Mouse (Mus musculus): ENCODE data around the gene Napsa.

Napsa gene

DNA sequence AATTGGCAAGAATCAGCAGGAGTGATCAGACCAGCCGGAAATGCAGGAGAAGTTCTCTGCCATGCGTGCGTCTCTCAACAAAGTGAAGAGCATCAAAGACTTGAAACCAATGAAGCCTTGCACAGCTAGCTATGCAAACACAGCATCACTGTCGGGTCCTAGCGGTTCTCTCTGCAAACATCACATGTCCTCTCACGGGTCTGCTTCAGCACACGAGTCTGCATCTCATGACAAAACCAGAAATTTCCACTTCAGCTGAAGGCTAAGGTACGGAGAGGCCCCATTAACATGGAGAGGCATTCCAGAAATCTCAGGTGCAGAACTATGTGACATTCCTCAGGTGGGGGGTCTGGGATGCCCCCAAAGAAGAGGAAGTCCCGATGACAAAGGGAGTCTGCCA lies 3.4 kb upstream of the Napsa start:
- no peak for DNase-seq (ENCODE audit: inconsistent age in 2 of 2, low spot score in 1 of 2)

GRCm38 (mm10) chr7:44570989-44571388 lies 1.2 kb upstream of the Napsa start:
- no peak for DNase-seq (ENCODE audit: inconsistent age in 2 of 2, low spot score in 1 of 2)

DNA sequence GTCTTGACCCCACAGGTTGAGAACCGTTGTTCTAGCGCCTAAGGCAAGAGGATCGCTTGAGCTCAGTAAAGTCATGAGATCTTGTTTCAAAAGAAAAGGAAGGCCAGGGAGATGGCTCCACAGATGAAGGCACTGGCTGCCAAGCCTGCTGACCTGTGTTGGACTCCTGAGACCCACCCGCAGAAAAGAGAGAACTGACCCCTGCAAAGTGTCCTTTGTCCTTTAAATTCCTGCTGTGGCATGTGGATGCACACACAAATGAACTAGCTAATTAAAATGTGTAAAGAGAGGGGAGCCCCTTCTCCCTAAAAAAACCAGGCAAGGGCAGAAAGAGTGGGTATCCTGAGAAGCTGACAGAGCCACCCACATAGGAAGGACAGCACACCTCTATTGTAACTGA lies 369 bp upstream of the Napsa start:
- no peak for DNase-seq (ENCODE audit: inconsistent age in 2 of 2, low spot score in 1 of 2)

GRCm38 (mm10) chr7:44572956-44573484 lies 840 bp downstream of the Napsa start:
- no peak for DNase-seq (ENCODE audit: inconsistent age in 2 of 2, low spot score in 1 of 2)

- no peak for DNase-seq (ENCODE audit: inconsistent age in 2 of 2, low spot score in 1 of 2)
Measured at GRCm38 (mm10) chr7:44576333-44576844, 4.2 kb downstream of the Napsa start.

- no peak for DNase-seq (ENCODE audit: inconsistent age in 2 of 2, low spot score in 1 of 2)
Measured at GRCm38 (mm10) chr7:44581637-44582036, 9.5 kb downstream of the Napsa start.

DNA sequence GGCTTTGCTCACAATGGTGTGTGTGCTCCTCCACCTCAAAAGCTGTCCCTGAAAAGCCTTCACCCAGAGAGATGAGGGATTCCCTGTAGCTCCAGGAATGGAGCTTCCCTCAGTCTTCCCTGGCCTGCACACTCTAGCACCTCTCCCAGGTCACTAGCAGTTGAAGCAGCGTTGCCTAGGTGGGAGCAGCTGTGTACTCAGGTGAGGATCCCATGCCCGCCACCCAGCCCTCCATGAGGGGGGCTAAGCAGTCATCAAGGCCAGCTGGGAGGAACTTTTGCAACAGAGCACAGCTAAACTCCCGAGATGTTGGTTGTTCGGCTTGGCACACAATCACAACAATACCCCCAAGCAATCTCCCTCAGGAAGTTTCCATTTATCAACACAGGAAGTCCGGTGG lies 10.5 kb downstream of the Napsa start:
- no peak for DNase-seq (ENCODE audit: inconsistent age in 2 of 2, low spot score in 1 of 2)

DNA sequence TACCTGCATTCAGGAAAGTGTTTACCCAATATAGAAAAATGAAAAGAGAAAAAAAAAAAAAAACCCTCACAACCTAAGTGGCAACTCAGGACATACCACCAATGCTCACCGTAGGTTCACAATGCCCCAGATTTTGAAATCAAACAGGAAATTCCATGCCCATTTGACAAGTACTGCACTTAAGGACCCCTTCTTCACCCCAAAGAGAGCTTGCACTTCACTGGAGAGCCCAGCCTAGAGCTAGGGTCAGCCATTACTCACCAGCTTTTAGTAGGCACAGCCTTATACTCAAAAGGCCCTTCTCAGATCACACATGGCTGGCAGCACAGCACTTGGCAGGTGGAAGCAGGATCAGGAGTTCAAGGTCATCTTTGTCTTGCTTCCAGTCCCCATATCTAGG lies 11.0 kb downstream of the Napsa start:
- DNase-seq (ENCODE audit: inconsistent age in 2 of 2, low spot score in 1 of 2) = no peak

GRCm38 (mm10) chr7:44584265-44584804 lies 12.2 kb downstream of the Napsa start:
- no peak for DNase-seq (ENCODE audit: inconsistent age in 2 of 2, low spot score in 1 of 2)

GRCm38 (mm10) chr7:44584921-44585320 lies 12.7 kb downstream of the Napsa start:
- DNase-seq (ENCODE audit: inconsistent age in 2 of 2, low spot score in 1 of 2) = no peak

GRCm38 (mm10) chr7:44585606-44586005 lies 13.4 kb downstream of the Napsa start:
- no peak for DNase-seq (ENCODE audit: inconsistent age in 2 of 2, low spot score in 1 of 2)

DNA sequence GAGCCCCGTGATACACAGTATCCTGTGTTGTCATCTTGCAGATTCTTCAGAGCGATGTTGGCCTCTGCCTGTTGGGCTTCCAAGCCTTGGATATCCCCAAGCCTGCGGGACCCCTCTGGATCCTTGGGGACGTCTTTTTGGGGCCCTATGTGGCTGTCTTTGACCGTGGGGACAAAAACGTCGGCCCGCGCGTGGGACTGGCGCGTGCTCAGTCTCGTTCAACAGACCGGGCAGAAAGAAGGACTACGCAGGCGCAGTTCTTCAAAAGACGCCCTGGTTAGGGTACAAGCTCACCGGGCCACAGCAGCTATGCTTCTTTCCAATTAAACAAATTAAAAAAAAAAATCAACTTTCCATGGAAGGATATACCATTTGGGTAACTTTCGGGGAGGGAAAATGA lies 14.3 kb downstream of the Napsa start:
- DNase-seq (ENCODE audit: inconsistent age in 2 of 2, low spot score in 1 of 2) = no peak

- DNase-seq (ENCODE audit: inconsistent age in 2 of 2, low spot score in 1 of 2) = peak; percentile 57 to 78
Measured at GRCm38 (mm10) chr7:44586930-44587329, 14.8 kb downstream of the Napsa start.

DNA sequence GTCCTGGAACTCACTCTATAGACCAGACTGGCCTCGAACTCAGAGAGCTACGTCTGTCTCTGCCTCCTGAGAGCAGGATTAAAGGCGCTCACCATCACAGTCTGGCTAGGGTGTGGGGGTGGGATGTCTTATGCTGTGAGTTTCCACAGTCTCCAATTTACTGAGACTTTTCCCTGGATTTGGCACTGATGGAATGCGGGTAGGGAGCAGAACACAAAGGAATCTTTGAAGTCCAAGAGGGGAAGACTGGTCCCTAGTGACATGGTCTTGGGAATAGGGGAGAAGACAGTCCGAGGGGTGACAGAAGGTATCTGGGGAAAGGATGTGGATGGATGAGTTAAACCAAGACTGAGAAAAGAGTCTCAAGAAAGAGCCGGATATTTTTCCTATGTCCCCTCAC lies 15.5 kb downstream of the Napsa start:
- no peak for DNase-seq (ENCODE audit: inconsistent age in 2 of 2, low spot score in 1 of 2)

- DNase-seq (ENCODE audit: inconsistent age in 2 of 2, low spot score in 1 of 2) = no peak
Measured at GRCm38 (mm10) chr7:44588338-44588737, 16.2 kb downstream of the Napsa start.

DNA sequence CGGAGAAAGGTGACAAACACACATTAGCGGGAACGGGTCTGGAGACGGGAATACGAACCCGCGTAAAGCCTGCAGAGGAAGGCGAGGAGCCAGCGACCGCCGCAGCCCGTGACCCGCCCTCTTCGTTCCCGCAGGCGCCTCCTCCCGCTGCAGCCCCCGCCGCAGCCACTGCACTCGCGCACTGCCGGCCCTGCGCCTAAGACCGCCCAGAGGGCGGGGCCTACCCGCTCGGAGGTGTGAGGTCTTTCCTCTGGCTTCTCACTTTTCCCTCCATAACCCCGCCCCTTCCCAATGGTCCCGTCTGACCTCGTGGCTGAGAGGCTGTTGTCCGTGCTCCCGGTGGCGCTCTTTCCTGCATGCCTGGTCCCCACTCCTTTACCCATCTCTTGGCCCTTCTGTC lies 17.0 kb downstream of the Napsa start:
- DNase-seq (ENCODE audit: inconsistent age in 2 of 2, low spot score in 1 of 2) = peak; percentile 80 to 83

DNA sequence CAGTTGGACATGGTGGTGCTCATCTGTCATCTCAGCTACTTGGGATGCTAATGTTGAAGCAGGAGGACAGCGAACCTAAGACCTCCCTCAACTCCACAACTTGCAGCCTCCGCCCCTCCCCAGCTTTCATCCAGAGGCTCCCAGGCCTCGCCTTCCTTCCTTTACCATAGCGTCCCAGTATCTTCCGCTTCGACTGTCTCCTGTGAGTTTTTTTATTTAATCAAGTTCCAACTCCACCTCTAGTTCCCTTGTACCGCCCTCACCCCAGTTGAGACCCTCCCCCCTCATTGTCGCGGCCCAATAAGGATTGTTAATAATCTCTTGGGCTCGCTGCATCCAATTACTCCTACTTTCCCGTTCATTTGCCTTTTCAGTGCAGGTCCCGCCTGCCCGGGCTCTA lies 17.8 kb downstream of the Napsa start:
- DNase-seq (ENCODE audit: inconsistent age in 2 of 2, low spot score in 1 of 2) = peak in 1 of 2 experiments; percentile 62

GRCm38 (mm10) chr7:44590402-44591347 lies 18.5 kb downstream of the Napsa start, which contains the start of gene Kcnc3:
Kcnc3 (plus strand) TSS chr7:44590664.
- peak; percentile 93 to 94 for DNase-seq (ENCODE audit: inconsistent age in 2 of 2, low spot score in 1 of 2)

DNA sequence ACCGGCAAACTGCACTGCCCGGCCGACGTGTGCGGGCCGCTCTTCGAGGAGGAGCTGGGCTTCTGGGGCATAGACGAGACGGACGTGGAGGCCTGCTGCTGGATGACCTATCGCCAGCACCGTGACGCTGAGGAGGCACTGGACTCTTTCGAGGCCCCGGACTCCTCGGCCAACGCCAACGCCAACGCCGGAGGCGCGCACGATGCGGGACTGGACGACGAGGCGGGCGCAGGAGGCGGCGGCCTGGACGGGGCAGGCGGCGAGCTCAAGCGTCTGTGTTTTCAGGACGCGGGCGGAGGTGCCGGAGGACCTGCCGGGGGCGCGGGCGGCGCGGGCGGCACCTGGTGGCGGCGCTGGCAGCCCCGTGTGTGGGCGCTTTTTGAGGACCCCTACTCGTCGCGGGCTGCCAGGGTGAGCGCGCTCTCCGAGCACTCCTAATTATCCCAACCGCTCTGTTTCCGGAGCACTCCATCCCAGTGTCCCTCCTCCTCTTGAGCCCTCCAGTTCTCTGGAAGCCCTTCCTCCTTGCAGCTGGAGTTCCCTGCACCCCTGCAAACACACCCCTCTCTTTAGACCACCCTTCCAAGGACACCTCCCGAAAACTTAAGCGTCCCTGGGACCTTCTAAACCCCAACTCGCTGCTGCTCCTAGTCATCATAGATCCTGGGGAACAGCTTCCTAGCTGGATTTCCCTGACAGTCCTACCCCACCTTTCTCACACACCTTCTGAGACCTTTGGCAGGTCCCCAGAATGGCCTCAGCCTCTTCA lies 19.4 kb downstream of the Napsa start:
- DNase-seq (ENCODE audit: inconsistent age in 2 of 2, low spot score in 1 of 2) = peak in 1 of 2 experiments; percentile 59

GRCm38 (mm10) chr7:44593051-44593450 lies 20.9 kb downstream of the Napsa start:
- no peak for DNase-seq (ENCODE audit: inconsistent age in 2 of 2, low spot score in 1 of 2)

DNA sequence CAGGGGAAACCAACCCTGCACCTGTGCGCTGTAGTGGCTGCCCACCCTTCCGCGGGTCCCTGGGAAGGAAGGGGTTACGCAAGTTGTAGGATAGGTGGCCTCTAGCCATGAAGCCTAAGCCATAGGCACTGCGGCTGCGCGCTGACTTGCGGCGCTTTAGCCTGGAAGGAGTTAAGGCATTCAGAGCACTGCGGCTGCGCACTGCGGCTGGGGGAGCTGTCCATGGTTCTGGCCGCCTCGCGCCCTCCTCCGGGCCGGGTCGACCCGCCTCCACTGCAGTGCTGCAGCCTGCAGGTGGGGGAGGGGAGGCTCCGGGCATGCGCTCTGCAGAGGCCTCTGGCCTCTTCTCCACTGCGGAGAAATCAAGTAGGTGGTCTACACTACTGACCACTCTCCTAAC lies 21.6 kb downstream of the Napsa start:
- DNase-seq (ENCODE audit: inconsistent age in 2 of 2, low spot score in 1 of 2) = peak; percentile 88 to 92
